Mouse (Mus musculus): ENCODE results near the gene Usp6nl.
A peak's percentile ranks its signal among the peaks of the same experiment; 100 is the strongest.

Gene Usp6nl

DNA sequence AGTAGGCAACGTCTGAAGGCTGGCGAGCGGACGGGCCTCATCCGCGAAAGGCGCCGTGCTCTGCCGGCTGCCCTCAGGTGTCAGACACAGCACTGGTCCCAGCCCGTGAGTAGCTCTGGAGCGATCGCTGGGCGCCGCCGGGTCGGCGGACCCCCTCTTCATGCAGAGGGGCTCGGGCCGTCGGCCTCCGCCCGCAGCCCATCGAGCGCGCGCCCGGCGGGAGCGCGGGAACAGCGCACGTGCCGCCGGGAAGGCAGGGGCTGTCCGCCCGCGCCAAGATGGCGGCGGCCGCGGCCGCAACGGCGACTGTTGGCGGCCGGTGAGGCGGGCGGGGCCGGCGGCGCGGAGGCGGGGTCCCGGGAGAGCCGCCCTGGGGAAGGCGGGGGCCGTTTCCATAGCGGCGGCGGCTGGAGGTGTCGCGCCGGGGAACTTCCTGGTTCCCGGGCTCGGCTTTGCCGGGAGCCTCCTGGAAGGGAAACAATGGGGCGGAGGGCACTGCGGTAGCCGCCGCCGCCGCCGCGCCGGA, at the start of gene Usp6nl:
TSS of gene Usp6nl (plus strand) at position 292 of the 526 bp plus-strand sequence.
- DNase-seq (ENCODE audit: low spot score in 2 of 2): peak; percentile 36 to 79

DNA sequence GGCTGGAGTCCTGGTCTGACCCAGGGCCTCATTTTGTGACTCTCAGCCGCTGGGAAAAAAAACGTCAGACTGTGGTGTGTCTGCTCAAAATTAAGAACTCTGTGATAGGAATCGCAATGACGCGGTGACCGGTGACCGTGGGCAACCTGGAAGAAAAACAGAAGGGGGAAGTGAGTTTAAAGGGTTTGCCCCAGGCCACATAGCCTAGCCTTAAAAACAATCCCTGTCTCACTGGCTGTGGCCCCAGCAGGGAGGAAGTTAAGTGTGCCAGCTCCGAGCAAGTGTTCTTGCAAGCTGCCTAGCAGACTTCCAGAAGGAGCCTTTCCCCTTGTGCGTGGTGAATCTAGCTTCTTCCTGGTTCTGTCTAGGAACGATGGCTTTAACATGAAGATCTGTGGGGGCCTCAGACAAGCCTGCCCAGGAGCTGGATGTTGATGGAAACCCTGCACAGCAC, 49.0 kb upstream of the Usp6nl start:
- peak in 1 of 2 experiments; percentile 27 for DNase-seq (ENCODE audit: low spot score in 2 of 2)

DNA sequence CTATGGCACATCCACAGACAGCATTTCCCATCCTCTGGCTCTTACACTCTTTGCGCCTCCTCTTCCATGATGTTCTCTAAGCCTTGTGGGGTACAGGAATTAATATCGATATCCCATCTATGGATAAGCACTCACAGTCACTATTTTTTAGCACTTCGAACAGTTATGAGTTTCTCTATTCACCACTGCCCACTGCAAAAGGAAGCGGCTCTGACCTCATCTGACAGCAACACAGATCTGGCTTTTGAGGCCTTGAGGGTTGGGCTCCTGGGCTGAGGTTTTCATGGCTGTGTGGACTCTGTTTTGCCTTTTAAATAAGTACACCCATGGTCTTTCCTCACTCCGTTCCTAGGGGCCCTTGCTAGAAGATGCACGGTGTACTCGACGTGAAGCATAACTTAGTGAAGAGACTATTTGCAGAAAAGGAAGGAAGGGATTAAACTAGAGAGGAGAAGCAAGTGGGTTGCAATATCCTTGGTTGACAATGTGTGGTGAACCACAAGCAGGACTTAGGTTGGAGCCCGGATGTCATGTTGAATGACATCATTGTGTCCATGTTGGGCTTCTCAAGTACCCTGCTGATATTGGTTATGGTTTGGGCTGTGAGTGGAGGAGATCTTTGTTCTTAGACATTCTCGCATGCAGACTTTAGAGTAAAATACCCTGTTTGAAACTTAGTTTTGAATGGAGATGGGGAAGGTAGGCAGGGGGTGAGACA, 43.5 kb upstream of the Usp6nl start:
- no peak for DNase-seq (ENCODE audit: low spot score in 2 of 2)

GRCm38 (mm10) chr2:6279614-6280301, 42.7 kb upstream of the Usp6nl start:
- no peak for DNase-seq (ENCODE audit: low spot score in 2 of 2)

DNA sequence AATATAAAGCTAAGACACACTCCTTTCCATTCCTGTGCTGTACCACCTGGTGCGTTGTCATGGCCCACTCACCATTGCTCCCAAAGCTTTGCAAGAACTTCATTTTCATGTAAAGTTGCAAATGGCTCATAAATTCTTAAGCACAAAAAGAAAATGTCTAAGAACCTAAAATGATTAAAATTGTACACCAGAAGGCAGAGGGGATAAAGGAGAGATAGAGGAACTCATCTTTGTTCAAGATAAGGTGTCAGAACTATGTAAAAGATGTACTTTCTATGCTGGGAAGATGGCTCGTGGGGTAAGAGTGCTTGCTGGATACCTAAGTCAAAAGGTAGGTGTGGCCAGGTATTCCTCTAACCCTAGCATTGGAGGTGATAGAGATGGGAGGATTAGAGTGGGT, 38.9 kb upstream of the Usp6nl start:
- no peak for DNase-seq (ENCODE audit: low spot score in 2 of 2)

GRCm38 (mm10) chr2:6284784-6285183, 37.7 kb upstream of the Usp6nl start:
- no peak for DNase-seq (ENCODE audit: low spot score in 2 of 2)

- DNase-seq (ENCODE audit: low spot score in 2 of 2): no peak
Measured at GRCm38 (mm10) chr2:6285794-6286193, 36.7 kb upstream of the Usp6nl start.

GRCm38 (mm10) chr2:6293825-6294444, 28.5 kb upstream of the Usp6nl start:
- no peak for DNase-seq (ENCODE audit: low spot score in 2 of 2)

GRCm38 (mm10) chr2:6294993-6295628, 27.4 kb upstream of the Usp6nl start:
- DNase-seq (ENCODE audit: low spot score in 2 of 2): no peak

DNA sequence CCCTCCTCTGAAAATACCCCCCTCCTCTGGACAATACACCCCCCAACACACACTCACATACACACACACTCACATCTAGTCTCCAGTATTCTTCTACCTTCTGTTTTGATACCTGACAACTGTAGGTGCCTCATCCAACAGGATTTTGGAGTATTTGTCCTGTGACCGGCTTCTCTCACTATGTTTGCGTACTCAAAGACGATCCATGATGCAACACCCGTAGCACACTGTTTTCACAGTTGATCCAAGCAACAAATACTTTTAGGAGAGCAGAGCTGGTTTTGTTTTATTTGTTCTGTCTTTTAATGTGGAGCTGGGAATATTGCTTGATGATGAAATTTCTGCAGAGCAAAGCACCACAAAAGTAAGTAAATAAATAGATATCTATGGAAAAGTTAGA, 17.7 kb upstream of the Usp6nl start:
- DNase-seq (ENCODE audit: low spot score in 2 of 2): no peak

DNA sequence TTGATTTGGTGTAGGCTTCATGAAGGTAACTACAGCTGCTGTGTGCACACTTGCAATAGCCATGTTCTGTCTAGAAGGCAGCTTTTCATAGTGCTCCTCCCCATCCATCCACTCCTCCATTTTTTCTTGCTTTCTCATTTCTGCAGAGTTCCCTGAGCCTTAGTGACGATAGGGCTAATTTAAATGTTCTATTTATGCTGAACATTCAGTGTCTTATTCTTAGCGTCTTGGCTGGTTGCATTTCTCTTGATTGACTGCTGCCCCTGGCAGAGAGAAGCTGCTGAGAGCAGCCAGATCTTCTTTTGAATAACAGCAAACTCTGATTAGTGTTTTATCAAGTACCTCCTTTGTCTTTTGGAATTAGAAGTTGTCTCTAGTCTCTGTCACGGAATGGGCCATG, 15.6 kb upstream of the Usp6nl start:
- no peak for DNase-seq (ENCODE audit: low spot score in 2 of 2)

- DNase-seq (ENCODE audit: low spot score in 2 of 2): no peak
Measured at GRCm38 (mm10) chr2:6309373-6309821, 13.1 kb upstream of the Usp6nl start.

- DNase-seq (ENCODE audit: low spot score in 2 of 2): no peak
Measured at GRCm38 (mm10) chr2:6312764-6313163, 9.7 kb upstream of the Usp6nl start.

- no peak for DNase-seq (ENCODE audit: low spot score in 2 of 2)
Measured at GRCm38 (mm10) chr2:6313733-6314132, 8.7 kb upstream of the Usp6nl start.

- no peak for DNase-seq (ENCODE audit: low spot score in 2 of 2)
Measured at GRCm38 (mm10) chr2:6320153-6320552, 2.3 kb upstream of the Usp6nl start.

DNA sequence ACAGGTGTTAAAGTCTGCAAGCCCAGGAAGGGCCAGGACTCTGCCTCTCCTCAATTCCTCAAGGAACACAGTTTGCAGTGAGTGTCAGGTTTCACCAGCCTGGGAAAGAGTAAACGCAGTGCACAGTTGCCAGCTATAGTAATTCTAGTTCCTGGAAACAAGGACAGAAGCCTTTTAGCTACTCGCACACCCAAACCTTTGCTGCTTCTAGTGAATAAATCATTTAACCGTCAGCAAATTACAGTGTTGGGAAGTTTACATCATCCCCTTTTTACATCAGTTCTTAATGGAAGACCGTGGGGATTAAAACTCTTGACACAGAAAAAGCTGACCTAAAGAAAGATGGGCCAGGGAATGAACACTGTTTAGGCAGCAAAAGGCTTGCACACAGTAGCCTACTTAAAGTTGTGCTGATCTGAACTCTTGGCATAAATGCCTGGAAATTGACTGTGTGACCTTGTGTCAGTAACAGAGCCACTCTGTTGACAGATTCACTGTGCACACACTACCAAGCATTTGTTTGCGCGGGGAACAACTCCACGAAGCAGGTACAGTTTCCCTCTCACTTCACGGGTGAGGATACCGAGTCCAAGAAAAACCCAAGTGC, 595 bp upstream of the Usp6nl start:
- DNase-seq (ENCODE audit: low spot score in 2 of 2): no peak

DNA sequence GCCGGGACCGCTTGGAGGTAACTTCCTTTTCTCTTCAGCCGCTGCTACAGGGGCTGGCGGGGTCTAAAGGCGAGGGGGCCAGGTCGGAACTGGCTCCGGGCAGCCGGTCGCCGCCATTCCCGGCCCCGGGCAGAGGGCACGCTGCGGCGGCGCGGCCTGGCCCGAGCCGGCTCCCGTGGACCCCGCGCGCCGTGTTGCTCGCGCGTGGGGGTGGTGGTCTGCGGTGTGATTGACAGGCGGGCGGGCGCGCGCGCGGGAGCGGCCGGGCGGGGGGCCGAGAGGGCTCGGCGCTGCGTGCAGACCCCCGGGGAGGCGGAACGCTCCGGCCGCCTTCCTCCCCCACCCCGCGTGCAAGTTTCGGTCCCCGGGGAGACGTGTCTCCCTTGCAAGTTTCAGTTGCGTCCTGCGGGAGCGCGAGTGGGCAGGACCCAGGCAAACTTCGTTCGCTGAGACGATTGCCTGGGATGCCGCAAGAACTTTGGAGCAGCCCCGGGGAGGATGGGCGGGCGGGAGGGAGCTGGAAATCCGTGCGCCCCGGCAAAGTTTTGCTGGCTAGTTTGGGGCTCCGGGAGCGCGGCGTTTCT, 563 bp downstream of the Usp6nl start:
- peak; percentile 33 to 55 for DNase-seq (ENCODE audit: low spot score in 2 of 2)

DNA sequence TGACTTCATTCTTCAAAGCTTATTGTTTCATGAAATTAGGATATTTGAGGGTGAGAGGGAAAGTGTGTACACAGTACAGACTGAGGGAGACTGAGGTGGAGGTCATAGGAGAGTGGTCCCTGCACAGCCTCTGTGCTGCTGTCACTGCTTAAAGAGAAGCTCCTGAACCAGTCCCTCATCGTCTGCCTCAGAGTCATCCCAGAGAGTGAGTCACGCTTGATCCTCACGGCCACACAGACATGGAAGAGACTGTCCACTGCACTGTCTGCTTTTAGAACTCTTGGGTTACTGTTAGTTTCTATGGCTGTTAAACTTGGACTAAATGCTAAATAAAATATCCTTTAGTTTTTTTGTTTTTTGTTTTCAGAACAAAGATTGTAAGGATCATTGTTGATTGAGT, 3.2 kb downstream of the Usp6nl start:
- DNase-seq (ENCODE audit: low spot score in 2 of 2): no peak

DNA sequence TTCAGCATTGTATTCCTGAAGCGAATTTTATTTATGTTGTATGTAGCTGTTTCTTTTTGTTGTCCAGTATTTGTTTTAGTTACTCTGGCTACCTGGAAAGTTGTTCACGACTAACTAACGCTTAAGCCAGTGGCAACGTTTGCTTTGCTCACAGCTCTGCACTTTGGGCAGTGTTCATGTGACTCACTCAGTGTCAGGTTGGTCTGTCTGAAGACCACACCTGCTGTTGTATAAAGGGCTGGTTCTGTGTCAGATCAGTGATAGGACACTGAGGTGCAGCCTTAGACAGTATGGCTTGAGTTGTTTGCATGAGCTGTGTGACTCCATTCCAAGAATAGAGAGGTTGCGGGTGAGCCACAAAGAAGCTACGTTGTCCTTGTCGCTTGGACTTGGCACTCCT, 6.5 kb downstream of the Usp6nl start:
- DNase-seq (ENCODE audit: low spot score in 2 of 2): no peak

DNA sequence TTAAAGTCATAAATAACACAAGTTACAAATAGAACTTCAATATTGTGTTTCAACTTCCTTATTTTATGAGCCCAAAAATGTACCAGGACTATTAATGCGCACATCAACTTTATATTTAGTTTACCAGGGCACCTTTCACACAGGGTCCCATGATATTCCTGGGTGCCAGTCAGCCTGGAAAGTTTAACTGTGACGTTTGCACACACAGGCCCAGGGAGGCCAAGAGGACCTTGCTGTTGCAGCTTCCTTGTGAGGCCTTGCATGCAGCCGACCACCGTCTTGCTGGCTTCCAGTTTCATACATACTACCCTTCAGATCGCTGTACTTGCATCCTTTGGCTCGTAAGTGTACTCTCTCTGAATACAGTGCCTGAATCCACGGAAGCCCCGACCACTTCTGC, 8.3 kb downstream of the Usp6nl start:
- no peak for DNase-seq (ENCODE audit: low spot score in 2 of 2)

All from frontal cortex, postnatal 10 days (tissue).